Mouse (Mus musculus) stomach, postnatal 0 days (tissue): ENCODE data around the gene Plac9b. TPM values are rescaled to one million over a fixed set of nuclear protein-coding genes. Genes with fewer than 3 reads are reported as not detected.

ENCODE experiments used
- polyA plus RNA-seq: library from polyadenylated mRNA; unstranded; fragments of >200 nt; fragmentation: Nextera tagmentation; extraction: Ambion mirVana; gene quantifications from 2 replicates; pipeline ENCODE4 v1.2.1, GENCODE M21; 2015

Plac9b gene
- polyA plus RNA-seq, 1 experiment from 2014 or later, result 127 TPM

Other genes starting within 250 kb of the Plac9b start
- 0.05 and 0.10 TPM in 2 replicates for gene Cphx1, start 244.2 kb downstream of the Plac9b start, polyA plus RNA-seq
- 0.51 and 1.1 TPM in 2 replicates for gene Duxbl1, start 203.9 kb downstream of the Plac9b start, polyA plus RNA-seq
- gene Gm9780, start 139.8 kb downstream of the Plac9b start, polyA plus RNA-seq, result 77.5 and 113 TPM in 2 replicates
- gene Tmem254c, start 115.1 kb downstream of the Plac9b start, polyA plus RNA-seq, result 94.4 and 103 TPM in 2 replicates
- not detected in 2 replicates for gene Cphx2, start 101.0 kb downstream of the Plac9b start, polyA plus RNA-seq
- not detected in 2 replicates for gene Cphx3, start 100.2 kb downstream of the Plac9b start, polyA plus RNA-seq
- gene Duxbl2, start 64.1 kb downstream of the Plac9b start, polyA plus RNA-seq, result 0.67 TPM in 1 of 2 replicates, not detected in the other
- 53.8 and 62.7 TPM in 2 replicates for gene Tmem254b, start 24.6 kb upstream of the Plac9b start, polyA plus RNA-seq
- 1.5 and 2.2 TPM in 2 replicates for gene Duxbl3, start 75.5 kb upstream of the Plac9b start, polyA plus RNA-seq